Mouse (Mus musculus) right cerebral cortex, postnatal 10 days (tissue): Measurements from ENCODE around the gene Ap1g2.

Experiments used
- DNase-seq, 2 experiments: peaks; one replicate each; pipeline ENCODE4 v3.0.0; 2021; ENCODE audit warnings: low spot score in 2 of 2

Gene Ap1g2

DNA sequence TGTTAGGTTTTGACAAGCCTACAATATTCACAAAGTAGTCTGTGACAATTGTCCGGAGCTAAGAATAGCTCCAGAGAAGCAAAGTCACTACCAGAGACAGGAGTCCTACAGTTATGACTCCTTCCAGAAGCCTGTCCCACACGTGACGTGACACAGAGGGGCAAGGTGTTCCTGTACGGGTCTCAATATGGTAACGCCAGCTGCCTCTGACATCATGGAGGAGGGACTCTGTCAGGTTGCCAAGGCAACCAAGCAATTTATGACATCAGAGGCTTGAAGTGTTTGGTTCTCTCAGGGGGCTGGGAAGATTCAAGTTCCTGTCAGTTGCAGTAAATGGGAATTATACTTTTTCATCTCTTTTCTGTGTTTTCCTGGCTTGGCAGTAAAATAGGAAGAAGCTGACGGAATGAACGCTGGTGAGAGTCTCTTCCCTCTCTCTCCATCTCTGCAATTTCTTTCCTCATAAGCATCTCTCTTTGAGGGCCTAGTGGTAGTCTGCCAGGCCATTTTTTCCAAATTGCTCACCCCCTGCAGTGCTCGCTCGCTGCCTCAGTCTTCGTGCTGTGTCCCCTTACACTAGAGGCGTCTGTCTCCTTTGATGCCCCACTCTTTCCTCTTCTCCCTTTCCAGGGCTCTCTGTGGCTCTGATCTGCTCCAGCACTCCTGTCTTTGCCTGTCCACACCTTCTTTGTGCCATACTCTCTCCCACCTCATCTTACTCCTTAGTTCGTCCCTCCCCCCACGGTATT is 17.0 kb downstream of the Ap1g2 start:
- DNase-seq, result peak; percentile 67 to 83

DNA sequence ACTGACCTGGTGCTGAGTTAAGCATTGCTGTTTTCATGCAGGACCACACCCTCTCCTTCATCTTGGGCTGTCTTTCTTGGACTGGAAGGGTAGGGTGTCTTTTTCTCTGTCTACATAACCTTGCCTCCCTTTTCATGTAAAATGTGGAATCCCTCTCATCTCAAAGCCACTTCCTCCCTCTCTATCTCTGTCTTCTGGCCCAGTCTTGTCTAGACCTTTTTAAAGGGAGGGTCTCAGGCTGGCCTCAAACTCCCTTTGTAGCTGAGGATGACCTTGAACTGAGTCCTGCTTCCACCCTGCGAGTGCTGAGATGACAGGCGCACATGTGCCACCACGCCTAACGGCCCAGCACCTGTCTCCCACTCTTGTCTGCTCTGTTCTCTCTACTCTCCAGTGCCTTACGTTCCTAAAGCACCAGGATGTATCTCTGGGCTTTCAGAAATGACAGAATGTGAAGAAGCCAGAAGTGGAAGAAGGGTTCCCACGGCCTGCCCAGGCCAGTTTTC is 20.3 kb downstream of the Ap1g2 start:
- no peak for DNase-seq

DNA sequence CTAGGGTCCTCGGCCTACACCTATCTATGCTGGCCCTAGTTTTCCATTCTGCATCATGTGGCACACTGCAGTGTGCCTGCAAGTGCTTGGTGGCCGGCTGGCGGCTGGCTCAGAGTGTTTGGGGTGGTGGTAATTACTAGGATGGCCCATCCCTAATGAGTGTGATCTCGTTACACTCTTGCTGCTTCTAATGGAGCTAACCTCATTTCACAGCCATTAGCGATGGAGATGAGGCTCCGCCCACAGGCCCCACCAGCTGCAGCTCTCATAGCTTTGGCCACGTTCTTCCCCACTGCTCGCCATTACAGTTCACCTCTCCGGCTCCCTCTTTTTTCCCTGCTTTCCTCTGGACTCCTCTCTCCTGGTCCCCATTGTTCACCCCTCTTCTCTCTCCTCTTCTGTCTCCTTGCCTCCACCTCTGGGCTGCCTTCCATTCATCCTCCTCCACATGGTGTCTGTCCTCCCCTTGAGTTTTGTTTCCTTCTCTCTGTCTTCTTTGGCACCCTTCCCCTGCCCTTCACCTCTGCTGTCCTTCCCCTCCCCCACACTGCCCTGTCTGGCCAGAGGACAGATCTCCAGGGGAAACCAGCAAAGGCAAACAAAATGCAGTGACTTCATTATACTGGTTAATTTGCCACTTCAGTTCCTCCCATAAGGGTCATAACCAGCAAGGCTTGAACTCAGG is 20.9 kb downstream of the Ap1g2 start:
- DNase-seq, result no peak

DNA sequence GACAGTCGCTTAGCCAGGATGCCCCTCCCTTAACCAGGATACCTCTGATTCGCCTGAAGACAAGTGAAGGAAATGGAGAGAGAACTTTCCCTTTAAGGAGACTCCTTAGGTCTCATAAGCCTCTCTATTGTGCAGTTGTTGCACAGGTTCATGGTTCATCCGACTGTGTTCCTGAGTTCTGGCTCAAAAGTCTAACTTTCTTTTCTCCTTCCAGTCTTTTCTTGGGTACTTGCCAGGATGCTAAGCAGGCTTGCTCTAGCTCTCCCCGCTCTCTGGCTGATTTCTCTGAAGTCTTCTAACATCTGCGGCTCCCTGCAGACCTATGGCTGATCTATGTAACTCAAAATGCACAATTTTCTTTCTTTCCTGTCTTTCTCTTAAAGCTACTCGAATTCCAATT is 22.9 kb downstream of the Ap1g2 start:
- DNase-seq, result no peak

GRCm38 (mm10) chr14:55081105-55081504 is 25.3 kb downstream of the Ap1g2 start:
- DNase-seq, result no peak

GRCm38 (mm10) chr14:55079214-55079970 is 27.0 kb downstream of the Ap1g2 start:
- peak; percentile 67 to 81 for DNase-seq

- DNase-seq, result no peak
Observed at GRCm38 (mm10) chr14:55078366-55078989, 27.9 kb downstream of the Ap1g2 start.

DNA sequence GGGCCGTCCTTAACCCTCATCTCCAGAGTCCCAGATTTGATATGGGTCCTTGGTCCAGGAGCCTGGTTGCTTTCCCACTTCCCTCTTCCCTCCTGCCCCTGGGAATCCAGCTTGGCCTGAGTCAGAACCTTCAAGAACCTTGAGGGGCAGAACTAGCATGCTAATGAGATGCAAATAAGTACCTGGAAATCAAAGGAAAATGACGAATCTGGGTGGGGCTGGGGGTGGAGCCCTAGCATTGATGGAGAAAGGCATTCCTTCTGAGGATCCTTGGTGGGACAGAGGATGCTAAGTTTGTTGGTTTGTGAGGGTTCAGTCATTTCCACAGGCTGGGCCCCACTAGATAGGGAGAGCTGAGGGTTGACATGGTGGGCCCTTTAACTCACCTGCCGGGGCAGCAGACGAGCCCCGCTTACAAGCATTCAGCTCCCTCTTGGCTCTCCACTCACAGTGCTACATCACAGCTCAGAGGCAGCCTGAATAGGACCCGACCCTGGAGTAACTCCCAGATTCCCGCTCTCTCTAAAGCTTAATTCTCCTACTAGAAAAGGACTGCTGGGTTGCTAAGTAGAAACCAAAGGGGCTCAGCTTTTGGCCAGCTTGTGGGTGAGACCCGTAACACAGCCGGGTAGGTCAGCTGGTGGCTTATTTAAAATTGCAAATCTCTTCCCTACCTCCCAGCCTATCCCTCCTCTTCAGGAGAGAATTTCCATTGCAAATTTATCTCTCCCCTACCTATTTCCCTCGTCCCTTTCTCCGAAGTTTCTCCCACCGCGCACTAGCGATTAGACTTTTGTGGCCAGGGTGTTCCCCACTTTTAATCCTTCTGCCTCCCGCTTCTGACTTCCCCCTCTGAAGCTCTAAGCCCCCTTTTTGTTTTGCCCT is 28.7 kb downstream of the Ap1g2 start:
- peak; percentile 63 to 77 for DNase-seq

DNA sequence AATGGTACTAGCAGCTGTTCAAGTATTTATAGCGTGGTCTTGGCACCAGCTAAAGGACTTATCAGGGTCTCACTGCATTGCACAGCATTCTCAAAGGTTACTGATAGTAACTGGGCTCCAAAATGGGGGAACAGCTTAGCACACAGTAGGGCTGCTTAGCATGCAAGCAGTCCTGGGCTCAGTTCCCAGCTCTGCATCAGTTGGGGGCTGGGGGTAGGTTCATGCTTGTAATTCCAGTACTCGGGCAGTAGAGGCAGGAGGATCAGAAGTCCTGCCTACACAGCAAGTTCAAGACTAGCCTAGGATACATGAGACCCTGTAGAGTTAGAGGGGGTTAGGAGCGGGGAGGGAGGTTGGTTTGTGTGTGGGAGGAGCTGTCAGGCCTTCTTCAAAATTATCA is 29.4 kb downstream of the Ap1g2 start:
- DNase-seq, result no peak

DNA sequence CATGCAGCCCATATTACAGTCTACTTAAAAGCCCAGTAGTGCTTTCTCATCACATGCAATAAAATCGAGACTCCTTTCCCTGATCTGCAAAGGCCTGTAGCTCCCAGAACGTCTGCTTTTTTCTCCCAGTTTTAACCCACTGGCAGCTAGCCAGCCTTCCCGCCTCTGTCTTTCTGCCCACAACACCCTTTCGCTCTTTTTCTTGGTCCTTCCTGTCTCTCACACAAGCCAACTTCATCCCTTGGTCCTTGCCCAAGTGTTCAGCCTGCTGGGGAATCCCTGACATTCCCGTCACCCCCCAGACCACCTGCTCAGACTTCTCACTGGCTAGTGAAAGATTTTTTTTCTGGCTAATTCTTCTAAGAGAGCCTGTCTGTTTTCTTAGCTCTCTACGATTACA is 30.2 kb downstream of the Ap1g2 start:
- DNase-seq, result peak; percentile 84

GRCm38 (mm10) chr14:55074416-55074815 is 32.0 kb downstream of the Ap1g2 start:
- DNase-seq, result no peak

- peak in 1 of 2 experiments; percentile 34 for DNase-seq
Observed at GRCm38 (mm10) chr14:55071756-55072155, 34.6 kb downstream of the Ap1g2 start.

GRCm38 (mm10) chr14:55066042-55066441 is 40.4 kb downstream of the Ap1g2 start:
- DNase-seq, result peak in 1 of 2 experiments; percentile 40

- DNase-seq, result no peak
Observed at GRCm38 (mm10) chr14:55065391-55065790, 41.0 kb downstream of the Ap1g2 start.

GRCm38 (mm10) chr14:55064481-55065370 is 41.7 kb downstream of the Ap1g2 start:
- peak in 1 of 2 experiments; percentile 33 for DNase-seq

- DNase-seq, result peak in 1 of 2 experiments; percentile 39
Observed at GRCm38 (mm10) chr14:55063581-55064381, 42.6 kb downstream of the Ap1g2 start.

DNA sequence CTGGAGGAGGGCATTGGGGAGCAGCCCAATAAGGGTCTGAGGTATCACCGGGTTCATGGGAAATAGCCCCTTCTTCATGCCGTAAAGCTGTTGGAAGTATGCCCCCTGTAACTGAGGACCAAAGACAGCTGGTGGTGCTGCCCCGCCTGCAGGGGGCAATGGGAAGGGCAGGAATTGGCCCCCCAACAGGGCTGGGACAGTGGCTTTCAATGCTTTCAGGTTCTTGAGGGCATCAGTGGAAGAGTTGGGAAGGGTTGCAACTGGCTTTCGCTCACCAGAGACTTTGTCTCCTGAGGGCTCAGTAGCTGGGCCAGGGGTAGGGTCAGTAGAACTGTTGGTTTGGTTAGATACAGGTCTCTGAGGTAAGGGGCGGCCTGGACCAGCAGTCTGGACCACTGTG is 43.3 kb downstream of the Ap1g2 start:
- DNase-seq, result no peak

GRCm38 (mm10) chr14:55062626-55063025 is 43.8 kb downstream of the Ap1g2 start:
- DNase-seq, result peak in 1 of 2 experiments; percentile 67

GRCm38 (mm10) chr14:55061845-55062244 is 44.5 kb downstream of the Ap1g2 start:
- DNase-seq, result no peak
